Mouse (Mus musculus): ENCODE measurements around the gene Smarcd1.

GRCm38 (mm10) chr15:99691976-99692375 lies 10.0 kb upstream of the Smarcd1 start:
- no peak for TF ChIP-seq EP300 (IDR thresholded peaks at IDR 0.05; ENCODE audit: low read depth)
- TF ChIP-seq CTCF (IDR thresholded peaks at IDR 0.05; ENCODE audit: low read depth): no peak

Data from liver, embryonic 14.5 days (tissue).